Mouse (Mus musculus) olfactory bulb, adult 2 months (tissue): ENCODE data around the gene Ewsr1.

ENCODE experiments used
- CTCF ChIP-seq: fragments of 200-500 bp; IDR thresholded peaks from 2 replicates; pipeline ENCODE4 v1.5.1; 2012; ENCODE audit warnings: low read depth, mild to moderate bottlenecking, low read length, moderate library complexity; ENCODE audit not compliant: insufficient read depth
- POLR2A ChIP-seq: fragments of 200-500 bp; IDR thresholded peaks from 2 replicates; pipeline ENCODE4 v1.6.1; 2012; ENCODE audit warnings: mild to moderate bottlenecking, low read depth, low read length, moderate library complexity; ENCODE audit not compliant: insufficient read depth

GRCm38 (mm10) chr11:5025108-5025507 lies 74.0 kb downstream of the Ewsr1 start:
- TF ChIP-seq POLR2A (no peak), CTCF (no peak)
